Mouse (Mus musculus): ENCODE data around the gene Zfp990. TPM values are rescaled to one million over a fixed set of nuclear protein-coding genes. Genes with fewer than 3 reads are reported as not detected.
"Not testable (repeated sequence)": the region's sequence is repeated elsewhere in the genome, so short reads cannot be mapped to it uniquely, and the experiment has no call there.

Gene Zfp990
- polyA plus RNA-seq (2012; ENCODE audit: insufficient read depth, insufficient read length, missing spikeins): 0.45 TPM in 1 of 2 replicates, not detected in the other

- not testable (repeated sequence) for H3K27ac ChIP-seq (ENCODE audit: insufficient read depth, low read depth, low read length); H3K4me1 ChIP-seq (ENCODE audit: control insufficient read depth, insufficient read depth, low read length); H3K4me3 ChIP-seq (ENCODE audit: insufficient read depth, low read length)
Observed at GRCm38 (mm10) chr4:145510459-145510858, at the start of gene Zfp990. Gene Zfp990 (plus strand): TSS chr4:145510759.

- not testable (repeated sequence) for H3K27ac ChIP-seq (ENCODE audit: insufficient read depth, low read depth, low read length); H3K4me1 ChIP-seq (ENCODE audit: control insufficient read depth, insufficient read depth, low read length); H3K4me3 ChIP-seq (ENCODE audit: insufficient read depth, low read length)
Observed at GRCm38 (mm10) chr4:145463553-145464253, 46.9 kb upstream of the Zfp990 start.

- TF ChIP-seq POLR2A (IDR thresholded peaks at IDR 0.05; ENCODE audit: borderline replicate concordance, low read depth, low read length) (no peak), CTCF (IDR thresholded peaks at IDR 0.05; ENCODE audit: low read depth, low read length) (no peak)
- Histone ChIP-seq H3K27ac (ENCODE audit: insufficient read depth, low read depth, low read length) (no peak overlapping the region), H3K4me1 (ENCODE audit: control insufficient read depth, insufficient read depth, low read length) (no peaks in the 10 kb centered on the region), H3K4me3 (ENCODE audit: insufficient read depth, low read length) (no peak overlapping the region)
Observed at GRCm38 (mm10) chr4:145478128-145478527, 32.4 kb upstream of the Zfp990 start.

- H3K4me3 ChIP-seq (ENCODE audit: insufficient read depth, low read length); H3K27ac ChIP-seq (ENCODE audit: insufficient read depth, low read depth, low read length); H3K4me1 ChIP-seq (ENCODE audit: control insufficient read depth, insufficient read depth, low read length): not testable (repeated sequence)
Observed at GRCm38 (mm10) chr4:145480699-145481098, 29.9 kb upstream of the Zfp990 start.

GRCm38 (mm10) chr4:145489396-145489795 lies 21.2 kb upstream of the Zfp990 start:
- Histone ChIP-seq H3K4me3 (ENCODE audit: insufficient read depth, low read length) (no peak overlapping the region), H3K4me1 (ENCODE audit: control insufficient read depth, insufficient read depth, low read length) (no peaks in the 10 kb centered on the region), H3K27ac (ENCODE audit: insufficient read depth, low read depth, low read length) (no peak overlapping the region)
- no peak for TF ChIP-seq POLR2A (IDR thresholded peaks at IDR 0.05; ENCODE audit: borderline replicate concordance, low read depth, low read length)

- TF ChIP-seq POLR2A (IDR thresholded peaks at IDR 0.05; ENCODE audit: borderline replicate concordance, low read depth, low read length) (no peak), CTCF (IDR thresholded peaks at IDR 0.05; ENCODE audit: low read depth, low read length) (no peak)
- no peaks in the 10 kb centered on the region for H3K4me1 ChIP-seq (ENCODE audit: control insufficient read depth, insufficient read depth, low read length)
- H3K4me3 ChIP-seq (ENCODE audit: insufficient read depth, low read length): no peak overlapping the region
- H3K27ac ChIP-seq (ENCODE audit: insufficient read depth, low read depth, low read length): no peak overlapping the region
Observed at GRCm38 (mm10) chr4:145492132-145492531, 18.4 kb upstream of the Zfp990 start.

- not testable (repeated sequence) for H3K4me1 ChIP-seq (ENCODE audit: control insufficient read depth, insufficient read depth, low read length)
Observed at GRCm38 (mm10) chr4:145493316-145493715, 17.2 kb upstream of the Zfp990 start.

GRCm38 (mm10) chr4:145514637-145515036 lies 4.1 kb downstream of the Zfp990 start:
- not testable (repeated sequence) for H3K4me1 ChIP-seq (ENCODE audit: control insufficient read depth, insufficient read depth, low read length); H3K4me3 ChIP-seq (ENCODE audit: insufficient read depth, low read length); H3K27ac ChIP-seq (ENCODE audit: insufficient read depth, low read depth, low read length)

More at GRCm38 (mm10) chr4:145493316-145493715, 17.2 kb upstream of the Zfp990 start:
- H3K4me3 ChIP-seq (ENCODE audit: insufficient read depth, low read length); H3K27ac ChIP-seq (ENCODE audit: insufficient read depth, low read depth, low read length): not testable (repeated sequence)

GRCm38 (mm10) chr4:145515776-145516565 lies 5.4 kb downstream of the Zfp990 start:
- not testable (repeated sequence) for H3K27ac ChIP-seq (ENCODE audit: insufficient read depth, low read depth, low read length); H3K4me3 ChIP-seq (ENCODE audit: insufficient read depth, low read length); H3K4me1 ChIP-seq (ENCODE audit: control insufficient read depth, insufficient read depth, low read length)

- H3K4me3 ChIP-seq (ENCODE audit: insufficient read depth, low read length); H3K4me1 ChIP-seq (ENCODE audit: control insufficient read depth, insufficient read depth, low read length); H3K27ac ChIP-seq (ENCODE audit: insufficient read depth, low read depth, low read length): not testable (repeated sequence)
Observed at GRCm38 (mm10) chr4:145517391-145517790, 6.8 kb downstream of the Zfp990 start.

GRCm38 (mm10) chr4:145543861-145544260 lies 33.3 kb downstream of the Zfp990 start:
- H3K27ac ChIP-seq (ENCODE audit: insufficient read depth, low read depth, low read length): not testable (repeated sequence)

GRCm38 (mm10) chr4:145545106-145545505 lies 34.5 kb downstream of the Zfp990 start:
- H3K27ac ChIP-seq (ENCODE audit: insufficient read depth, low read depth, low read length); H3K4me1 ChIP-seq (ENCODE audit: control insufficient read depth, insufficient read depth, low read length); H3K4me3 ChIP-seq (ENCODE audit: insufficient read depth, low read length): not testable (repeated sequence)

More at GRCm38 (mm10) chr4:145543861-145544260, 33.3 kb downstream of the Zfp990 start:
- H3K4me3 ChIP-seq (ENCODE audit: insufficient read depth, low read length); H3K4me1 ChIP-seq (ENCODE audit: control insufficient read depth, insufficient read depth, low read length): not testable (repeated sequence)

GRCm38 (mm10) chr4:145545734-145546349 lies 35.3 kb downstream of the Zfp990 start:
- H3K4me3 ChIP-seq (ENCODE audit: insufficient read depth, low read length); H3K27ac ChIP-seq (ENCODE audit: insufficient read depth, low read depth, low read length); H3K4me1 ChIP-seq (ENCODE audit: control insufficient read depth, insufficient read depth, low read length): not testable (repeated sequence)

GRCm38 (mm10) chr4:145546477-145546876 lies 35.9 kb downstream of the Zfp990 start:
- H3K4me1 ChIP-seq (ENCODE audit: control insufficient read depth, insufficient read depth, low read length); H3K4me3 ChIP-seq (ENCODE audit: insufficient read depth, low read length): not testable (repeated sequence)

More at GRCm38 (mm10) chr4:145546477-145546876, 35.9 kb downstream of the Zfp990 start:
- not testable (repeated sequence) for H3K27ac ChIP-seq (ENCODE audit: insufficient read depth, low read depth, low read length)

Measured in bone marrow macrophage, adult 2 months (primary cell).